Mouse (Mus musculus): ENCODE data around the gene Mpp3. TPM values are rescaled to one million over a fixed set of nuclear protein-coding genes. Genes with fewer than 3 reads are reported as not detected.

Mpp3 gene
- polyA plus RNA-seq, 1 experiment from 2014 or later = 2.7 TPM

DNA sequence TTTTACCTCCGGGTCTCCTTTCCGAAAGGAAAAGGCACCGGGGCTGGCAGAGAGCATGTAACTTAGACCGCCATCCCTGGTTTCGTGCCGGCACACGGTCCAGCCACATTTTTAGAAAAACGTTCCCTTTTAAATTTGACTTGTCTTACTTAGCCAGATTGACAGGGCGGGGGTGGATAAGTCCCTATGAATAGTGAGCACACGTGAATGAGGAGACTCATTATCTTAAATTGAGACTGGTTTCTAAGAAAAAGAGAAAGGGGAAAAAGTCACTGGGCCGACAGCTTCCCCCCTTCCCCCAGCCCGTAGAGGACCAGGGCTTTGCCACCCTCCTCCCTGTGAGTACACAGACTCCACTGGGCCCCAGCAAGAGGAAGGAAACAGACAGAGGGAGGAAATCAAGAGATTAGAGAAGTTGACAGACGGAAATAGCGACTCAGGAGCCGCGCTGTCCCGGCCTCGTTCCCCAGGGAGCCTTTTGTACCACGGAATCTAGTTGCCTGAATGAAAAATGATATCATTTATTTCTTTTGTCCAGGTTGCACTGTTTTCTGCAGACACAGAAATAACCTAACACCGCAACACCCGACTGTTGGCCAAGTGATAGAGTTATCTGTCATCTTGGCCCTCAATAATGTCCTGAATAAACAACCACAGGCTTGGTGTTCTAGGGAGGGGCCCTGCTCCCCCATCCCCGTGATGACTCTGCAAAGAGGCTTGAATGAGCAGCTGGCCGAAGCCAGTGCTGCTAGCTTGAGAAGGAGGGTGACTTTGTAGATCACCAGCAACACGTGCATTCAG is 75.5 kb downstream of the Mpp3 start:
- Histone ChIP-seq H3K9me3 (replicated peaks; ENCODE audit: control insufficient read depth, low read length) (no peaks in the 10 kb centered on the region), H3K9ac (ENCODE audit: low read depth, low read length) (no peak overlapping the region), H3K36me3 (ENCODE audit: control insufficient read depth, insufficient read depth, low read length) (no peaks in the 10 kb centered on the region), H3K4me1 (ENCODE audit: control insufficient read depth, insufficient read depth, low read length) (peaks cover 19% of the 10 kb centered on the region), H3K27me3 (ENCODE audit: control insufficient read depth, insufficient read depth, low read length) (peaks cover 4% of the 10 kb centered on the region; the same call in 1 of the 2 replicates), H3K4me3 (ENCODE audit: low read depth, low read length) (no peak overlapping the region), H3K27ac (ENCODE audit: low read depth, low read length) (peak overlapping the region; percentile 70), H3K4me2 (peak overlapping the region; percentile 43)
- 20% methylated on average over 24 of the region's 24 CpGs for WGBS (ENCODE audit: insufficient replicate concordance)
- peak; percentile 62; the same call in 1 of the 2 replicates for ATAC-seq (replicated peaks; ENCODE audit: insufficient number of reproducible peaks, low FRiP score, low TSS enrichment)

DNA sequence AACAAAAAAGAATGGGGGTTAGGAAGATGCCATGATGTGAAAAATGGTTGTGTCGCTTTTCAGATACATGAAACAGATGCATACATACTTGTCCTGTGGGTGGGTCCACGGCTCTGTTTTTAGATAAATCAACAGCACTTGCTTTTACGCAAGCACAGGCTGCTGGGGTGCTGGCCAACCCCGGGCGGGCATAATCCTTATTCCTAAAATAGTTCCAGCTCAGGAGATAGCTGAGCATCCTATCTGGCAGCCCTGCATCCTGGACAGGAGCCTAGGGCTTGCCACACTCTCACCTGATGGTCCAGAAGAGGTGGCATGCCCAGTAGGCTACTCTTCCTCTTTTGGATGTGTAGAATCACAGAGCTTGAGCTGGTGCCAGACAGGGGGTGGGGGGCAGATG is 78.2 kb downstream of the Mpp3 start:
- 57% methylated on average over 5 of the region's 5 CpGs for WGBS (ENCODE audit: insufficient replicate concordance)
- ATAC-seq (replicated peaks; ENCODE audit: insufficient number of reproducible peaks, low FRiP score, low TSS enrichment) = no peak

More for the DNA sequence above, 78.2 kb downstream of the Mpp3 start:
- no peak overlapping the region for H3K27ac ChIP-seq (ENCODE audit: low read depth, low read length)
- H3K9me3 ChIP-seq (replicated peaks; ENCODE audit: control insufficient read depth, low read length) = no peaks in the 10 kb centered on the region
- no peak overlapping the region for H3K4me3 ChIP-seq (ENCODE audit: low read depth, low read length)
- H3K4me1 ChIP-seq (ENCODE audit: control insufficient read depth, insufficient read depth, low read length) = peaks cover 19% of the 10 kb centered on the region
- no peak overlapping the region for H3K4me2 ChIP-seq
- H3K27me3 ChIP-seq (ENCODE audit: control insufficient read depth, insufficient read depth, low read length) = peaks cover 2% of the 10 kb centered on the region; the same call in 1 of the 2 replicates
- H3K9ac ChIP-seq (ENCODE audit: low read depth, low read length) = no peak overlapping the region
- H3K36me3 ChIP-seq (ENCODE audit: control insufficient read depth, insufficient read depth, low read length) = no peaks in the 10 kb centered on the region

Other genes starting within 250 kb of the Mpp3 start
- 4.5 and 8.7 TPM in 2 replicates for gene Etv4, start 243.1 kb downstream of the Mpp3 start, polyA plus RNA-seq (2014; fragmentation: Nextera tagmentation; extraction: Ambion mirVana)
- gene Meox1, start 134.1 kb downstream of the Mpp3 start, polyA plus RNA-seq (2014; fragmentation: Nextera tagmentation; extraction: Ambion mirVana) = 13.2 and 14.5 TPM in 2 replicates
- 0.10 and 0.43 TPM in 2 replicates for gene Sost, start 61.4 kb downstream of the Mpp3 start, polyA plus RNA-seq (2014; fragmentation: Nextera tagmentation; extraction: Ambion mirVana)
- gene Cfap97d1, start 44.2 kb downstream of the Mpp3 start, polyA plus RNA-seq (2014; fragmentation: Nextera tagmentation; extraction: Ambion mirVana) = not detected in 2 replicates
- 49.2 and 49.4 TPM in 2 replicates for gene Dusp3, start 41.4 kb downstream of the Mpp3 start, polyA plus RNA-seq (2014; fragmentation: Nextera tagmentation; extraction: Ambion mirVana)
- gene Cd300lg, start 13.0 kb upstream of the Mpp3 start, polyA plus RNA-seq (2014; fragmentation: Nextera tagmentation; extraction: Ambion mirVana) = 0.70 and 0.79 TPM in 2 replicates
- gene Mpp2, start 60.1 kb upstream of the Mpp3 start, polyA plus RNA-seq (2014; fragmentation: Nextera tagmentation; extraction: Ambion mirVana) = 9.7 and 11.4 TPM in 2 replicates
- gene Ppy, start 72.9 kb upstream of the Mpp3 start, polyA plus RNA-seq (2014; fragmentation: Nextera tagmentation; extraction: Ambion mirVana) = not detected in 2 replicates
- 0.69 TPM in 1 of 2 replicates, not detected in the other for gene Pyy, start 79.4 kb upstream of the Mpp3 start, polyA plus RNA-seq (2014; fragmentation: Nextera tagmentation; extraction: Ambion mirVana)
- 0.33 TPM in 1 of 2 replicates, not detected in the other for gene Nags, start 117.1 kb upstream of the Mpp3 start, polyA plus RNA-seq (2014; fragmentation: Nextera tagmentation; extraction: Ambion mirVana)
- gene Tmem101, start 127.9 kb upstream of the Mpp3 start, polyA plus RNA-seq (2014; fragmentation: Nextera tagmentation; extraction: Ambion mirVana) = 31.2 and 36.3 TPM in 2 replicates
- gene Lsm12, start 156.8 kb upstream of the Mpp3 start, polyA plus RNA-seq (2014; fragmentation: Nextera tagmentation; extraction: Ambion mirVana) = 61.3 and 64.3 TPM in 2 replicates
- 27.9 and 28.7 TPM in 2 replicates for gene G6pc3, start 161.2 kb upstream of the Mpp3 start, polyA plus RNA-seq (2014; fragmentation: Nextera tagmentation; extraction: Ambion mirVana)
- gene Hdac5, start 201.7 kb upstream of the Mpp3 start, polyA plus RNA-seq (2014; fragmentation: Nextera tagmentation; extraction: Ambion mirVana) = 42.8 and 45.3 TPM in 2 replicates
- 12.7 and 13.2 TPM in 2 replicates for gene BC030867, start 220.4 kb upstream of the Mpp3 start, polyA plus RNA-seq (2014; fragmentation: Nextera tagmentation; extraction: Ambion mirVana)
- 0.23 TPM in 1 of 2 replicates, not detected in the other for gene Asb16, start 240.3 kb upstream of the Mpp3 start, polyA plus RNA-seq (2014; fragmentation: Nextera tagmentation; extraction: Ambion mirVana)

All from heart, embryonic 11.5 days (tissue).